Mouse (Mus musculus): ENCODE measurements at regions not wholly inside any gene's neighbourhood (a gene's known extent, or its start where the extent isn't known, plus 50 kb on each side); places are given as distances from the start of the nearest gene placed in this dataset.

- Histone ChIP-seq H3K27ac (replicated peaks) (no peak overlapping the region), H3K4me3 (ENCODE audit: low read depth, low read length) (no peak overlapping the region), H3K9ac (ENCODE audit: low read length) (no peak overlapping the region), H3K9me3 (ENCODE audit: control insufficient read depth, low read length) (no peaks in the 10 kb centered on the region), H3K36me3 (ENCODE audit: control insufficient read depth, insufficient read depth, low read length) (no peaks in the 10 kb centered on the region), H3K4me2 (replicated peaks; ENCODE audit: low read depth) (no peak overlapping the region), H3K4me1 (replicated peaks; ENCODE audit: control insufficient read depth, insufficient read depth) (no peaks in the 10 kb centered on the region), H3K27me3 (ENCODE audit: control insufficient read depth, insufficient read depth, low read length) (no peaks in the 10 kb centered on the region)
- 72% methylated on average over 7 of the region's 7 CpGs for WGBS
- TF ChIP-seq EP300 (optimal IDR thresholded peaks at IDR 0.05), result no peak
- no peak for TF ChIP-seq CTCF (IDR thresholded peaks at IDR 0.05; ENCODE audit: low read depth)
- ATAC-seq (ENCODE audit: low FRiP score, low TSS enrichment), result no peak
- no peak for DNase-seq (ENCODE audit: low spot score)
These were observed 236.6 kb upstream of the Sox9 start for GRCm38 (mm10) chr11:112545231-112546010.

GRCm38 (mm10) chr11:112546162-112546561 lies 235.9 kb upstream of the Sox9 start:
- Histone ChIP-seq H3K4me1 (replicated peaks; ENCODE audit: control insufficient read depth, insufficient read depth) (no peaks in the 10 kb centered on the region), H3K27ac (replicated peaks) (no peak overlapping the region), H3K4me2 (replicated peaks; ENCODE audit: low read depth) (no peak overlapping the region), H3K4me3 (ENCODE audit: low read depth, low read length) (no peak overlapping the region), H3K9ac (ENCODE audit: low read length) (no peak overlapping the region), H3K36me3 (ENCODE audit: control insufficient read depth, insufficient read depth, low read length) (no peaks in the 10 kb centered on the region), H3K9me3 (ENCODE audit: control insufficient read depth, low read length) (no peaks in the 10 kb centered on the region), H3K27me3 (ENCODE audit: control insufficient read depth, insufficient read depth, low read length) (no peaks in the 10 kb centered on the region)
- ATAC-seq (ENCODE audit: low FRiP score, low TSS enrichment) (no peak), DNase-seq (ENCODE audit: low spot score) (no peak)
- WGBS, result 72% methylated on average over 5 of the region's 5 CpGs
- TF ChIP-seq EP300 (optimal IDR thresholded peaks at IDR 0.05), result no peak
- no peak for TF ChIP-seq CTCF (IDR thresholded peaks at IDR 0.05; ENCODE audit: low read depth)

GRCm38 (mm10) chr11:112552838-112553237 lies 229.2 kb upstream of the Sox9 start:
- no peaks in the 10 kb centered on the region for H3K9me3 ChIP-seq (ENCODE audit: control insufficient read depth, low read length)
- no peak overlapping the region for H3K9ac ChIP-seq (ENCODE audit: low read length)
- no peaks in the 10 kb centered on the region for H3K27me3 ChIP-seq (ENCODE audit: control insufficient read depth, insufficient read depth, low read length)
- H3K27ac ChIP-seq (replicated peaks), result no peak overlapping the region
- no peak overlapping the region for H3K4me3 ChIP-seq (ENCODE audit: low read depth, low read length)
- 62% methylated on average over 6 of the region's 6 CpGs for WGBS
- no peaks in the 10 kb centered on the region for H3K36me3 ChIP-seq (ENCODE audit: control insufficient read depth, insufficient read depth, low read length)
- no peak for TF ChIP-seq CTCF (IDR thresholded peaks at IDR 0.05; ENCODE audit: low read depth)
- no peak for TF ChIP-seq EP300 (optimal IDR thresholded peaks at IDR 0.05)
- H3K4me1 ChIP-seq (replicated peaks; ENCODE audit: control insufficient read depth, insufficient read depth), result no peaks in the 10 kb centered on the region
- DNase-seq (ENCODE audit: low spot score), result no peak
- no peak for ATAC-seq (ENCODE audit: low FRiP score, low TSS enrichment)
- H3K4me2 ChIP-seq (replicated peaks; ENCODE audit: low read depth), result no peak overlapping the region

- Histone ChIP-seq H3K4me3 (ENCODE audit: low read depth, low read length) (no peak overlapping the region), H3K36me3 (ENCODE audit: control insufficient read depth, insufficient read depth, low read length) (no peaks in the 10 kb centered on the region), H3K9me3 (ENCODE audit: control insufficient read depth, low read length) (no peaks in the 10 kb centered on the region), H3K9ac (ENCODE audit: low read length) (no peak overlapping the region), H3K27ac (replicated peaks) (no peak overlapping the region), H3K4me1 (replicated peaks; ENCODE audit: control insufficient read depth, insufficient read depth) (no peaks in the 10 kb centered on the region), H3K4me2 (replicated peaks; ENCODE audit: low read depth) (no peak overlapping the region), H3K27me3 (ENCODE audit: control insufficient read depth, insufficient read depth, low read length) (no peaks in the 10 kb centered on the region)
- TF ChIP-seq EP300 (optimal IDR thresholded peaks at IDR 0.05) (no peak), CTCF (IDR thresholded peaks at IDR 0.05; ENCODE audit: low read depth) (no peak)
- no peak for DNase-seq (ENCODE audit: low spot score)
- ATAC-seq (ENCODE audit: low FRiP score, low TSS enrichment), result no peak
- 83% methylated on average over 9 of the region's 9 CpGs for WGBS
These were observed 219.0 kb upstream of the Sox9 start for GRCm38 (mm10) chr11:112563027-112563426.

- WGBS, result 45% methylated on average over 1 of the region's 1 CpGs
- TF ChIP-seq CTCF (IDR thresholded peaks at IDR 0.05; ENCODE audit: low read depth), result no peak
- no peak for TF ChIP-seq EP300 (optimal IDR thresholded peaks at IDR 0.05)
- no peaks in the 10 kb centered on the region for H3K36me3 ChIP-seq (ENCODE audit: control insufficient read depth, insufficient read depth, low read length)
- H3K4me3 ChIP-seq (ENCODE audit: low read depth, low read length), result no peak overlapping the region
- H3K4me1 ChIP-seq (replicated peaks; ENCODE audit: control insufficient read depth, insufficient read depth), result no peaks in the 10 kb centered on the region
- H3K27ac ChIP-seq (replicated peaks), result no peak overlapping the region
- DNase-seq (ENCODE audit: low spot score) (no peak), ATAC-seq (ENCODE audit: low FRiP score, low TSS enrichment) (no peak)
- no peak overlapping the region for H3K4me2 ChIP-seq (replicated peaks; ENCODE audit: low read depth)
- H3K27me3 ChIP-seq (ENCODE audit: control insufficient read depth, insufficient read depth, low read length), result no peaks in the 10 kb centered on the region
- H3K9me3 ChIP-seq (ENCODE audit: control insufficient read depth, low read length), result no peaks in the 10 kb centered on the region
- H3K9ac ChIP-seq (ENCODE audit: low read length), result no peak overlapping the region
These were observed 217.3 kb upstream of the Sox9 start for GRCm38 (mm10) chr11:112564706-112565215.

- Histone ChIP-seq H3K4me3 (ENCODE audit: low read depth, low read length) (no peak overlapping the region), H3K4me2 (replicated peaks; ENCODE audit: low read depth) (no peak overlapping the region), H3K27ac (replicated peaks) (no peak overlapping the region), H3K9me3 (ENCODE audit: control insufficient read depth, low read length) (no peaks in the 10 kb centered on the region), H3K9ac (ENCODE audit: low read length) (no peak overlapping the region), H3K4me1 (replicated peaks; ENCODE audit: control insufficient read depth, insufficient read depth) (no peaks in the 10 kb centered on the region), H3K36me3 (ENCODE audit: control insufficient read depth, insufficient read depth, low read length) (no peaks in the 10 kb centered on the region), H3K27me3 (ENCODE audit: control insufficient read depth, insufficient read depth, low read length) (no peaks in the 10 kb centered on the region)
- DNase-seq (ENCODE audit: low spot score) (no peak), ATAC-seq (ENCODE audit: low FRiP score, low TSS enrichment) (no peak)
- WGBS, result 79% methylated on average over 3 of the region's 3 CpGs
- TF ChIP-seq EP300 (optimal IDR thresholded peaks at IDR 0.05) (no peak), CTCF (IDR thresholded peaks at IDR 0.05; ENCODE audit: low read depth) (no peak)
These were observed 216.0 kb upstream of the Sox9 start for GRCm38 (mm10) chr11:112566071-112566470.
